Mouse (Mus musculus) spleen, adult 2 months (tissue): Measurements from ENCODE around the gene Clip4.

ENCODE experiments used
- CTCF ChIP-seq: fragments of 200-500 bp; IDR thresholded peaks from 2 replicates; pipeline ENCODE4 v1.5.1; 2011; ENCODE audit warnings: mild to moderate bottlenecking, inconsistent platforms; ENCODE audit not compliant: insufficient read depth, insufficient read length, insufficient replicate concordance; ENCODE audit errors: extremely low read depth
- POLR2A ChIP-seq: fragments of 200-500 bp; IDR thresholded peaks from 2 replicates; pipeline ENCODE4 v1.6.1; 2011; ENCODE audit warnings: low read depth, low read length, inconsistent platforms

GRCm38 (mm10) chr17:71791622-71792021 is 23.3 kb downstream of the Clip4 start:
- TF ChIP-seq POLR2A (no peak), CTCF (no peak)
